Comparison of ENCODE assay signal across 12 mouse cellular contexts in genomic region chr14:32022450-32022849, GRCm38 (mm10). TPM values are rescaled to one million over a fixed set of nuclear protein-coding genes. Genes with fewer than 3 reads are reported as not detected.
DNase-seq lines count a peak whose midpoint lies in the region; ATAC-seq and TF ChIP-seq lines count a peak whose summit lies in the region.
"Had no signal": no experiment of that assay in that cellular context is flagged by ENCODE, and none has a peak within 500 bp of the region (broad histone marks: within the 10 kb centered on the region; RNA-seq: fewer than 3 reads in every experiment).

No protein-coding gene starts in this region.

- no peak for ATAC-seq in kidney, postnatal 0 days (replicated peaks; ENCODE audit: low FRiP score, low read depth)
- peak; percentile 37; the same call in 1 of the 2 replicates for ATAC-seq in erythroblast, adult 5-6 weeks (replicated peaks; ENCODE audit: low FRiP score, poor library complexity, severe bottlenecking)
- peak; percentile 51 for ATAC-seq in megakaryocyte, adult 5-6 weeks (ENCODE audit: poor library complexity, severe bottlenecking)
- ATAC-seq in frontal cortex, adult (ENCODE audit: low TSS enrichment), result no peak
- ATAC-seq: hindbrain, postnatal 0 days had no signal

- DNase-seq in kidney, postnatal 0 days (ENCODE audit: low spot score), result peak; percentile 57
- no peak for DNase-seq in kidney, postnatal 10 days
- peak; percentile 68 for DNase-seq in ES-E14 (ENCODE audit: low read depth, low spot score)
- no peak for DNase-seq in kidney, postnatal 25 days
- no peak for DNase-seq in layer of hippocampus, adult 11-12 months (ENCODE audit: low spot score)
- DNase-seq: lung, postnatal 4 days had no signal

- peaks cover under 1% of the 10 kb centered on the region; the same call in 1 of the 2 replicates for H3K4me1 ChIP-seq in kidney, postnatal 0 days (replicated peaks; ENCODE audit: insufficient read depth, low read length)
- peaks cover 0 to 9% of the 10 kb centered on the region in 2 experiments; a peak in 2 of 4 replicates for H3K4me1 ChIP-seq in ES-E14 (ENCODE audit: control insufficient read depth in 2 of 2, insufficient read depth in 2 of 2, low read length in 2 of 2, poor library complexity in 1 of 2)

- no peak overlapping the region for H3K4me3 ChIP-seq in kidney, postnatal 0 days (replicated peaks; ENCODE audit: low read depth, low read length)
- no peak overlapping the region for H3K4me3 ChIP-seq in ES-E14 (ENCODE audit: insufficient read depth in 1 of 2, low read depth in 1 of 2, low read length in 2 of 2, poor library complexity in 1 of 2, severe bottlenecking in 1 of 2)
- H3K4me3 ChIP-seq: limb, embryonic 10.5 days; stomach, embryonic 15.5 days had no signal

- in situ Hi-C loops in ES-E14 (cut with MboI; ENCODE audit: low sequenced_read_pairs in 2 of 2, unreplicated experiment in 2 of 2), result no loop called here

- no peaks in the 10 kb centered on the region for H3K36me3 ChIP-seq in kidney, postnatal 0 days (ENCODE audit: insufficient read depth, low read length)
- H3K36me3 ChIP-seq in ES-E14 (ENCODE audit: control insufficient read depth, insufficient read depth, low read length, poor library complexity, severe bottlenecking), result no peaks in the 10 kb centered on the region
- H3K36me3 ChIP-seq: limb, embryonic 10.5 days; stomach, embryonic 15.5 days had no signal

- H3K9ac ChIP-seq in kidney, postnatal 0 days (ENCODE audit: low read depth, low read length), result no peak overlapping the region
- H3K9ac ChIP-seq in ES-E14 (ENCODE audit: insufficient read depth, low read depth, low read length, poor library complexity, severe bottlenecking), result no peak overlapping the region
- H3K9ac ChIP-seq: stomach, embryonic 15.5 days had no signal

- H3K27ac ChIP-seq in kidney, postnatal 0 days, result no peak overlapping the region
- no peak overlapping the region for H3K27ac ChIP-seq in ES-E14 (ENCODE audit: insufficient read depth, low read depth, low read length, poor library complexity, severe bottlenecking)
- H3K27ac ChIP-seq: hindbrain, postnatal 0 days; limb, embryonic 10.5 days; stomach, embryonic 15.5 days had no signal

- no peaks in the 10 kb centered on the region for H3K9me3 ChIP-seq in kidney, postnatal 0 days (replicated peaks; ENCODE audit: low read length)
- no peaks in the 10 kb centered on the region for H3K9me3 ChIP-seq in ES-E14 (ENCODE audit: control insufficient read depth, insufficient read depth, low read depth, low read length)
- H3K9me3 ChIP-seq: limb, embryonic 10.5 days; stomach, embryonic 15.5 days had no signal

- no peaks in the 10 kb centered on the region for H3K27me3 ChIP-seq in kidney, postnatal 0 days (ENCODE audit: insufficient read depth, low read length)
- H3K27me3 ChIP-seq: stomach, embryonic 15.5 days had no signal

- no peak; the same call in 1 of the 2 replicates for TF ChIP-seq CTCF in kidney, postnatal 0 days (IDR thresholded peaks at IDR 0.05; ENCODE audit: low read depth)

- H3K4me2 ChIP-seq in kidney, postnatal 0 days (ENCODE audit: low read length), result no peak overlapping the region
- H3K4me2 ChIP-seq: stomach, embryonic 15.5 days had no signal

TF ChIP-seq in ES-E14, 5 proteins besides CTCF, POLR2A, EP300 and RAD21:
- TF ChIP-seq ZC3H11A (IDR thresholded peaks at IDR 0.05; ENCODE audit: borderline replicate concordance, low read depth, low read length), result no peak
- TF ChIP-seq HCFC1 (IDR thresholded peaks at IDR 0.05; ENCODE audit: borderline replicate concordance, insufficient read depth, low read length), result no peak
- no peak for TF ChIP-seq CHD2 (IDR thresholded peaks at IDR 0.05; ENCODE audit: low read depth, low read length)

RNA-seq across cellular contexts. Expression of gene Galnt15, which starts 6.3 kb away (rescaled TPM):
- 0.28 and 0.34 TPM in 2 replicates for polyA plus RNA-seq in kidney, postnatal 0 days (2015; fragmentation: Nextera tagmentation; extraction: Ambion mirVana)
- total RNA-seq in ES-E14 (2012; rRNA removed), result 0.05 TPM in 1 of 2 replicates, not detected in the other
- total RNA-seq in erythroblast, adult 5-6 weeks (2015; ENCODE audit: low replicate concordance), result not detected in 2 replicates
- 0.09 TPM in 1 of 2 replicates, not detected in the other for total RNA-seq in erythroblast, adult 5-6 weeks (2017; ENCODE audit: low replicate concordance)
- total RNA-seq in megakaryocyte, adult 5-6 weeks (2015), result not detected in 2 replicates
- not detected in 2 replicates for total RNA-seq in megakaryocyte, adult 5-6 weeks (2017)

Comparison
In these comparisons a context has a peak if more than half of its experiments do, and no peak if none do; other contexts are left out.
1. DNase-seq: peak in kidney, postnatal 0 days (single experiment) and ES-E14 (single experiment); none in kidney, postnatal 10 days (single experiment), kidney, postnatal 25 days (0 of 2) and layer of hippocampus, adult 11-12 months (single experiment).
2. ATAC-seq: peak in erythroblast, adult 5-6 weeks (single experiment) and megakaryocyte, adult 5-6 weeks (single experiment); none in kidney, postnatal 0 days (single experiment) and frontal cortex, adult (single experiment).